Mouse (Mus musculus): ENCODE data around the gene Sox10. TPM values are rescaled to one million over a fixed set of nuclear protein-coding genes. Genes with fewer than 3 reads are reported as not detected.
A peak's percentile ranks its signal among the peaks of the same experiment; 100 is the strongest.

Sox10 gene
- total RNA-seq (2021): 1 to 10 TPM; 1.6 to 1.8 TPM
- long read RNA-seq, experiment 1, partial matches to known transcripts: 0 of 1 reads
- long read RNA-seq, experiment 1, other reads (novel, unspliced or antisense): 0 of 1 reads
- long read RNA-seq, experiment 2, partial matches to known transcripts: 0 of 3 reads
- long read RNA-seq, experiment 2, other reads (novel, unspliced or antisense): 0 of 3 reads

DNA sequence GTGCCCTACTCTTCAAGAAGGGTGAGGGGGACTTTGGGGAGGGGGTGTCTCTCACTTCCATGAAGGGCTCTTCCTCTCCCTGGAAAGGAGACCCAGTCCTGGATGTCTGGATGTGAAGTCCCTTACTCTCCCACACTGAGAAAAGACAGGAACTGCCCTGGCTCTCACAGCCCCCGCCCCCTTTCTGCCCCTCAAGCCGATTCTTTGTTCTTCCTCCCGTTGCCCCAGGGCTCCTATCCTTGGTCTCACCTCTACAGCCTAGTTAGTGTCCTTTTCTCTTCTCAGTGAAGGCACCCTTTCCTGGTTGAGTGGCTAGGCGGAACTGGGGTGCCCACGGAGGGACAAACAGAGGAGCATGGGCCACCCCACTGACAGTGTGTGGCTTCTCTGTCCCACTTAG is at the start of gene Sox10:
TSS of gene Sox10 (minus strand) at position 101 of the 400 bp plus-strand sequence.
- intact Hi-C loops (cut with DNase I): no loop called here

GRCm38 (mm10) chr15:79213591-79213990 is 48.6 kb upstream of the Sox10 start:
- DNase-seq: no peak
- intact Hi-C loops (cut with DNase I): no loop called here

More for the DNA sequence above, at the start of gene Sox10:
- no peak for DNase-seq

GRCm38 (mm10) chr15:79212750-79213446 is 47.9 kb upstream of the Sox10 start:
- DNase-seq: no peak
- intact Hi-C loops (cut with DNase I): no loop called here

DNA sequence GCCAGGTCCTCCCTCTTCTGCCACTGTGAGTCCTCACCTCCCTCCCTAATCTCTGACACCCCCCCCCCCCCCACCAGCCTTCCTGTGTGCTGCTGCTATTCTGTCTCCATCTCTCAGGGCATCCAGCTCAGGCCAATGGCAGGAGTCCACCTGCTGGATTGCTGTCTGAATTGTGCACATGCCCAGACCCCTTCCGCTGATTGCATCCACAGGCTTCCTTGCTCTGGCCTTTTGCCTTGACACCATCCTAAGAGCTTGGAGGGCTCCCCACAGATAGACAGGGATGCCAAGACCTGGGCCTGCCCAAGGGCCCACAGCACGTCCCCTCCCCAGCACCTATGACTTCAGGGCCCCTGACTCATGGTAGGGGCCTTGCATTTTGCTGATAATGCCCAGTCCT is 45.3 kb upstream of the Sox10 start:
- intact Hi-C loops (cut with DNase I): no loop called here
- DNase-seq: no peak

DNA sequence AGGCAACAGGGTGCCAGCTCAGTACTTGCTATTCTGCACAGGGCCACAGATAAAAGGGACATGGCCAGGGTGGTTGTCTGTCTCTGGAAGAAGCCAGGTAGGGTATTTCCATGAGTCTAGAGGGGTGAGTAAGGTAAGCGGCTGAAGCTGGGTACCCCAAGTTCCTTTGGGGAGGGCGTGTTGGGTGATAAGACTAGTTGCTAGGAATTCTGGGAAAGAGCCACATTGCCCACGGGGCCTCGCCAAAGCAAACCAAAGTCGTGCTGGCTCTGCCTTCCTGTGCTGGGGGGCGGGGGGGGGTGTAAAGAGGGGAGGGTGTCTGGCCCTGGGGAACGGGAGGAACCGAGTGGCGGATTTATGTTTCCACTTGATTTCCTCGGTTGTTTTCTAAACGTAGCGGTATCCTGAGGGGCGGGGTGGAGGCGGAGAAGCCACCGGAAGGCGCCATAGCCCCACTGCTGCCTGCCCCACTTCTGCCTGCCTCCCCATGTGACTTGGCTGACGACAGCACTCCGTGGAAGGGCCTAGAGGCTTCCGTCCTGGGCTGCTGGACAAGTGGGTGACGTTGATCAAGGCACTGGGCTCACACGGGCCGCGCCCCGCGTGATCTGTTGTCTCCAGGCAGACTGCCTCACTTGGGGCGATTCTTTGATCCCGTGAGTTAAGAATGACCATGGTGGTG is 43.9 kb upstream of the Sox10 start:
- peak; percentile 29 for DNase-seq
- intact Hi-C loops (cut with DNase I): no loop called here

DNA sequence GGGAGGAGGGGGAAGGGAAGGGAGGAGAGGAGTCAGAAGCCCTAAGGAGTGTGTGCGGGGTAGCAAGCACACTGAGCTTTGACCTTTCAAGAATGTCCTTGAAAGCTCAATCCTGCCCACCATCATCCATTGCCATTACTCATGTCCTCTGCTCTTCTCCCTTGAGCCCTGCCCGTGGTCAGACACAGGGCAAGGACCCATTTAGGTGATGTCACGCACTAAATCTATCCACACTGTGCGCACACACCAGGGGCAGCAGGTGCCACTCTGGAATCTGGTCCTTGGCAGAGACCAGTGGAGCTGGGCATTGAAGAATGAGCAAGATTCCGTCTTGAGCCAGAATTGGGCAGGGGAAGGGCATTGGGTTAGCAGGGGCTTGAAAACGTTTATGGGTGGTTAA is 43.2 kb upstream of the Sox10 start:
- DNase-seq: no peak
- intact Hi-C loops (cut with DNase I): no loop called here

- intact Hi-C loops (cut with DNase I): no loop called here
- DNase-seq: no peak
Measured at GRCm38 (mm10) chr15:79202575-79202974, 37.5 kb upstream of the Sox10 start.

- intact Hi-C loops (cut with DNase I): no loop called here
- DNase-seq: no peak
Measured at GRCm38 (mm10) chr15:79201491-79202150, 36.6 kb upstream of the Sox10 start.

DNA sequence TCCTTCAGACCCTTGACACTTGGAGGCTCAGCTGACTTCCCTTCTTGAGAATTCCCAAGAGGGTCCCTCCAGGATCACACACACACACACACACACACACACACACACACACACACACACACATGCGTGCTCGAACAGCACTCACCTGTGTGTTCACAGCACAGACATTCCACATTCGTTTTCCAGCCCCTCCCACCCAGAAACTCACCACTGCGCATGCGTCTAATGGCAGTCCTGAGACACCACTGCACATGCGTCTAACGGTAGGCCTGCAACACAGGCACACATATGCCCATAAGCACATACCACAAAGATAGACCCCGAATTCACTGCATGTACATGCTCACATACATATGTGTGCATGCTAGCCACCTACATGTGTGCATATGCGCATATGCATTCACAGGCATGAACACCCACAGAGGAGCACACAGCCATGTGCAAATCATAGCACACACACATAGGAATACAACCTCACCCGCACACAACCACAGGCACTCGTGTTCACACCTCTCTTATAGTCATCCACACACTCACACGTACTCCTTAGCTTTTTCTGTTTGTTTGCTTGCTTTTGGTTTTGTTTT is 34.4 kb upstream of the Sox10 start:
- intact Hi-C loops (cut with DNase I): no loop called here

DNA sequence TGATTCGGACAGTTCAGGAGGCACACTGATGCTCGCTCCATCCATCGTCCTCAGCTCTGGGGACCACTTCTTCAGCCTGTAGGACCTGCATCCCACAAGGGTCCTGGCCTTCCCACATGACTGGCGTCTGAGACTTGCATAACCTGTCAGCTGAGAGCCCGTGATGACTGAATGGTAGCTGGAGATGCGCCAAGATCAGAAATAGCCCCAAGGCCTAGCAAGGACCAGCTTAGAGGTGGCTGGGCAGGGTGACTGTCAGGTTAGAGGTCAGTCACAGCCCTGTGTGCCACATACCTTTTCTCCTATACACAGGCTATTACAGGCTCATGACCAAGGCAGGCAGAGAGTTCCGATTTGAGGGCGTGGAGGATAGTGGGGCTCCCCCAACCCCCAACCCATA is 30.5 kb upstream of the Sox10 start:
- intact Hi-C loops (cut with DNase I): no loop called here
- DNase-seq: peak; percentile 33 to 54

More for the DNA sequence above, 34.4 kb upstream of the Sox10 start:
- no peak for DNase-seq

DNA sequence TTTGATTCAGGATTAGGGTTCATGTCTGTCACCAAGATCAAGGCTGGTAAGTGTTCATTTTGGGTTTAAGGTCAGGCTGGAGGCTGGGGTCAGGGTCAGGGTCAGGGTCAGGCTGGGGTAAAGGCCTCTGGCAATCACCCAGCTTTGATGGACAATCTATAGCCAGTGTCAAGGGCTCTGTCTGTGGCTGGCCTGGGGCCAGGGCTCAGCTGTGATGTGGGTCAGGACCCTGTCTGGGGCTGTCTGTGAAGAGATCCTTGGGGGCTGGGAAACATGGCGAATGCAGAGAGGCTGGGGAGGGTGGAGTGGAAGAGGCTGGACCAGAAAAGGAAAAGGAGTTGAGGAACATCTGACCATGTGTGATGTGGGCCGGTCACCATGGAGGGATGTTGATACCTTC is 29.9 kb upstream of the Sox10 start:
- intact Hi-C loops (cut with DNase I): no loop called here
- DNase-seq: no peak

DNA sequence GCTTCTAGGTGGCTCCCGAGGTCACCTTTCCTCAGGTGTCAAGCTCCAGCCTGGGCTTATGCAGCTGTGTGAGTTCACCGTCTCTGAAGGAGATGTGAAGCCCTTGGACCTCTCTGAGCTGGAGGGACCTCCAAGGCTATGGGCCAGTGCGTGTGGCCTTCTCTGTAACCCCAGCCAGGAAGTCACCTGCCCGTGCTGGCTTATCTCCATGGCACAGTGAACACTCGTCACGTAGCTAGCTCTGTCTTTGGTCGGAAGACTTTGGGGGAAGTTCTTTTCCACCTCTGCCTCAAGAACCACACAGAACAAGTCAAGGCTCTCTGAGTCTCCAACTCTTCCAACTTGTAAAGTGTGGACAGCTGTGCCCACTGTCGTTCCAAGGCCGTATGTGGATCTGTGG is 29.0 kb upstream of the Sox10 start:
- no peak for DNase-seq
- intact Hi-C loops (cut with DNase I): no loop called here

DNA sequence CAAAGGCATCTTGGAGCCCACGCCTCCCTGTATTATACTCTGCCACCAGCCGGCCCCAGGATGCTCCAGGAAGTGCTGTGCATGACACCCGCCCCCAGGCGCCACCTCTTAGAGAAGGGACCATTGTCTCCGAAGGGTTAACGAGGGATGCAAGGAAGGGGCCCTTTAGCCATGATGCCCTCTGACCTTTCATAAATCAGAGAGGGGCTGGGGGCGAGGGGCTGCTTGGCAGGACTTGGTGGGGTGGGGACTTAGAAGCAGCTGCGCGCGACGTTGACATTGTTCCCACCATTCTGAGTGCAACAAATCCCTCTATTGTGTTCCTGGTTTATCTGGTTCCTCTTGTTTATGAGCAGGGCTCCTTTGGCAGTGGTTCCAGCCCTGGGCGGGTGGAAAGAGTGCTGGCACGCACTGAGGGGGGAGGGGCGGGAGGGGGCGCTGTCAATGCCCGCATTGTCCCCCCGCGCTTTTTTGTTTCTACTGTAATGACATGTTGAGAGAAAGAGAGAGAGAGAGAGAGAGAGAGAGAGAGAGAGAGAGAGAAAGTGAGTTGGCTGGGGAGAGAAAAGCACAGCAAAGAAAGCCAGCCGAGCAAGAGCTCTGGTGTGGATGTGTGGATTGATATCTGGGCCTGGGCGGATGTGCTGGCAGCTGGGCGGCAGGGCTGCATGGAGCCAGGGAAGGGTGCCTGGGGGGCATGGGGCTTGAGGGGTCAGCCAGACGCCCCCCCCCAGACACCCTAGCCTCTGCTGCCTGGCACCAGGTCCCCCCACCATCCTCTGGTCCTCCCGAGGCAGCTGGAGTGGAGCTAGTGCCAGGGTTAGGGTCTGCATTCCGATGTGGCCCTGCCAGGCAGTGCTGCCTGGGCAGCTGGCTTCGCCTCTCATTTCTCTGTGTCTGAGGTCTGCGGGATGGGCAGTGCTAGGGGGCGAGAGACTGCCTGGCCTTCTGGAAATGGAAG is 28.1 kb upstream of the Sox10 start:
- peak; percentile 36 to 55 for DNase-seq
- intact Hi-C loops (cut with DNase I): no loop called here

DNA sequence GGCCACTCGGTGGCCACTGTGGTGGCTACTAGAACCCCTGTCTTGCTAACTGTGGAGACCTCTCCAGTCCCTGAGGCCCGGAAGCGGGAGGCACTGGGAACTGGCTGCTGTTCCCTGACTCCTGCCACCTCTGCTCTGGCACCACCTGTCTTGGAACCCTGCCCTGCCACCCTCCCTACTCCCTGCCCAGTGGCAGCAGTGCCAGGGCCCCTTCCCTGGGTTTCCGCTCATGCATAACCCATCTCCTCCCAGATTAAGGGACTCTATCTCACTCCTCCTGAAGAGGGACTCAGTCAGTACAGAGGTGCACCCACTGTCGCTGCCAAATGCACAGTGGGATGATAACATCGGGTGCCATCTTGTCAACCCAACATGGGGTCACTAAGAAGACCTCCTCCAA is 27.4 kb upstream of the Sox10 start:
- DNase-seq: no peak

GRCm38 (mm10) chr15:79191426-79191825 is 26.4 kb upstream of the Sox10 start:
- DNase-seq: no peak
- intact Hi-C loops (cut with DNase I): no loop called here

More for the DNA sequence above, 27.4 kb upstream of the Sox10 start:
- intact Hi-C loops (cut with DNase I): no loop called here

GRCm38 (mm10) chr15:79187819-79188218 is 22.8 kb upstream of the Sox10 start:
- DNase-seq: no peak
- intact Hi-C loops (cut with DNase I): no loop called here

GRCm38 (mm10) chr15:79185213-79185612 is 20.2 kb upstream of the Sox10 start:
- no peak for DNase-seq
- intact Hi-C loops (cut with DNase I): no loop called here

DNA sequence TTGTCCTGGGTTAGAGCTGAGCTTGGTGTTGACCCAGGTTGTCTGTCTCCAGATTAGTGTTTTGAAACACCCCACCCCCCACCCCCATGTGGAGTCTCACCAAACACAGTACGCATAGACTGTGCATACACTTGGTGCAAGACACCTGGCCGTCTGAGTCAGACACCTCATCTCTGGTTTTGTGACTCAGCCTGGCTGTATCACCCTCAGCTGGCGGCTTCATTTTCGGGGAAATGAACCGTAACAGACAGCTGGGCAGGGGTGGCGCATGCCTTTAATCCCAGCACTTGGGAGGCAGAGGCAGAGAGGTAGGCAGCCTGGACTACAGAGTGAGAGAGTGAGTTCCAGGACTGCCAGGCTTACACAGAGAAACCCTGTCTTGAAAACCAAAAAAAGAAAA is 11.9 kb upstream of the Sox10 start:
- intact Hi-C loops (cut with DNase I): no loop called here
- no peak for DNase-seq

- no peak for DNase-seq
- intact Hi-C loops (cut with DNase I): no loop called here
Measured at GRCm38 (mm10) chr15:79166712-79167111, 1.7 kb upstream of the Sox10 start.

DNA sequence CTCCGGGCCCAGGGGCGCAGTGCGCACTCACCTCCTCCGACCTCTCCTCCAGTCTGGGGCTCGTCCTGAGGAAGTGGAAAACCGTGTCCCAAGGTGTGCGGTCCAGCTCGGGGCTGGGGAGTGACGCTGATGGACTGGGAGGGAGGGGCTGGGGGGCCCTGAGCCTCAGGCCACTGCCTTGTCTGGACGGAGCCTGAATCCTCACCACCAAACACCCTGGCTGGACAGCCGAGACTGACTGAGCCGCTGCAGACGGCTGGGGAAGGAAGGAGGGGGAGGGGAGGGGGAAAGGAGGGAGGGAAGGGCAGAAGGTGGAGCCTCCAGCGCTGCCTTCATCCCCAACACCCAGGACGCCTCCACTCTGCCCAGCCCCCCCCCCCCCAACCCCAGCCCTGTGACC is 789 bp downstream of the Sox10 start:
- DNase-seq: no peak
- intact Hi-C loops (cut with DNase I): no loop called here

All from heart, postnatal 14 days (tissue).